Mouse (Mus musculus) myocyte (in vitro differentiated cells): Measurements from ENCODE around the gene Gm42906. TPM values are rescaled to one million over a fixed set of nuclear protein-coding genes. Genes with fewer than 3 reads are reported as not detected.

Experiments
- H3K27me3 ChIP-seq: one replicate; pipeline ENCODE4 v1.6.1; 2011; ENCODE audit not compliant: control insufficient read depth, insufficient read depth, insufficient read length
- H3K36me3 ChIP-seq: one replicate; pipeline ENCODE4 v1.6.1; 2011; ENCODE audit not compliant: control insufficient read depth, insufficient read depth
- H3K4me2 ChIP-seq: one replicate; pipeline ENCODE4 v1.6.1; 2011; ENCODE audit warnings: low read depth, control low read depth
- H3K4me3 ChIP-seq: one replicate; pipeline ENCODE4 v1.5.1; 2011; ENCODE audit warnings: mild to moderate bottlenecking, control low read depth, moderate library complexity
- H3K79me2 ChIP-seq: one replicate; pipeline ENCODE4 v1.6.1; 2011; ENCODE audit not compliant: control insufficient read depth, insufficient read depth
- H3ac ChIP-seq: one replicate; pipeline ENCODE4 v1.6.1; 2011; ENCODE audit not compliant: control insufficient read depth, insufficient read length
- CEBPB ChIP-seq: IDR thresholded peaks from 2 replicates; pipeline ENCODE4 v1.6.1; 2011; ENCODE audit warnings: mild to moderate bottlenecking, moderate library complexity; ENCODE audit not compliant: poor library complexity, insufficient read depth, severe bottlenecking
- E2F4 ChIP-seq: IDR thresholded peaks from one replicate; pipeline ENCODE4 v1.6.1; 2011; ENCODE audit warnings: mild to moderate bottlenecking, control low read depth, moderate library complexity; ENCODE audit not compliant: insufficient read depth
- MAX ChIP-seq: IDR thresholded peaks from one replicate; pipeline ENCODE4 v1.6.1; 2011; ENCODE audit warnings: low read depth, mild to moderate bottlenecking, control low read depth
- MYOD1 ChIP-seq, 3 experiments: IDR thresholded peaks; one replicate each; pipeline ENCODE4 v1.6.1; 2011; ENCODE audit warnings: control low read depth in 2 of 3, low read depth in 2 of 3, mild to moderate bottlenecking in 2 of 3, moderate library complexity in 1 of 3; ENCODE audit not compliant: insufficient read length in 2 of 3, control insufficient read depth in 1 of 3
- MYOG ChIP-seq, 3 experiments: IDR thresholded peaks; one replicate each; pipeline ENCODE4 v1.6.1; 2011; ENCODE audit warnings: control low read depth in 2 of 3, low read depth in 2 of 3, mild to moderate bottlenecking in 2 of 3; ENCODE audit not compliant: insufficient read length in 2 of 3, control insufficient read depth in 1 of 3, insufficient read depth in 1 of 3
- POLR2A ChIP-seq: IDR thresholded peaks from one replicate; pipeline ENCODE4 v1.6.1; 2011; ENCODE audit warnings: low read depth, mild to moderate bottlenecking, control low read depth, moderate library complexity; ENCODE audit not compliant: insufficient read length
- POLR2AphosphoS2 ChIP-seq: IDR thresholded peaks from one replicate; pipeline ENCODE4 v1.6.1; 2011; ENCODE audit warnings: low read depth, control low read depth; ENCODE audit not compliant: insufficient read length
- REST ChIP-seq: IDR thresholded peaks from one replicate; pipeline ENCODE4 v1.6.1; 2011; ENCODE audit warnings: mild to moderate bottlenecking, control low read depth, moderate library complexity; ENCODE audit not compliant: insufficient read depth, insufficient read length
- SRF ChIP-seq: IDR thresholded peaks from one replicate; pipeline ENCODE4 v1.6.1; 2011; ENCODE audit warnings: low read depth; ENCODE audit not compliant: control insufficient read depth, insufficient read length
- TCF12 ChIP-seq: IDR thresholded peaks from one replicate; pipeline ENCODE4 v1.6.1; 2011; ENCODE audit warnings: mild to moderate bottlenecking, control low read depth; ENCODE audit not compliant: poor library complexity, insufficient read depth, severe bottlenecking
- TCF3 ChIP-seq: IDR thresholded peaks from one replicate; pipeline ENCODE4 v1.6.1; 2011; ENCODE audit warnings: low read depth, control low read depth; ENCODE audit not compliant: insufficient read length
- USF1 ChIP-seq: IDR thresholded peaks from one replicate; pipeline ENCODE4 v1.6.1; 2011; ENCODE audit warnings: low read depth, mild to moderate bottlenecking, control low read depth, moderate library complexity
- polyA plus RNA-seq: library from polyadenylated mRNA; unstranded; fragments of >200 nt; fragmentation: generic; extraction: Trizol; gene quantifications from one replicate; pipeline ENCODE4 v1.2.1, GENCODE M21; 2012; ENCODE audit warnings: missing spikeins

Gm42906 gene
- polyA plus RNA-seq, 1 experiment, result not detected

DNA sequence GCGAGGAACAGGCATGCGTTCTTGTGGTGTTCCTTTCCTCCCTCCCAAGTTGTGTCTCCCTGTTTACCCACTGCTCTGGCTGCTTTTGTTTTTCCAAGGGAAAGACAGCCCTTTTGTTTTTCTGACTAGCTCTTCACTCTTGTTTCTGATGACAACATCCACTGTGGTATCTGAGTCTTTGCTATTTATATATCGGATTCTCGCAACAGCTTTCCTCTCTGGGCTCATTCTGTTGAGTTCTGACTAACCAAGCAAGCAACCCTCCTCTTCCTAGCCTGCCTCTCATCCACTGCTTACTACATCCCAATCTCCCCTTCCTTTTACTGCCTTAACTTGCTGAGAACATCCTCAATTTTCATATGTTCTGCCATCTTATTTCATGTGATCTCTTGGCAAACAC lies 353.7 kb downstream of the Gm42906 start:
- H3K79me2 ChIP-seq, result peaks cover 26% of the 10 kb centered on the region
- TF ChIP-seq TCF12 (no peak), SRF (no peak), POLR2A (no peak), MAX (no peak), REST (no peak), E2F4 (no peak), MYOG (IDR thresholded peaks at IDR 0.05; ENCODE audit: control insufficient read depth in 1 of 3, insufficient read depth in 1 of 3, insufficient read length in 2 of 3, low read depth in 2 of 3) (no peak), USF1 (no peak), POLR2AphosphoS2 (no peak)
- H3K27me3 ChIP-seq, result no peaks in the 10 kb centered on the region
- no peak overlapping the region for H3K4me2 ChIP-seq
- no peaks in the 10 kb centered on the region for H3K36me3 ChIP-seq
- H3K4me3 ChIP-seq, result no peak overlapping the region
- H3ac ChIP-seq, result no peak overlapping the region

DNA sequence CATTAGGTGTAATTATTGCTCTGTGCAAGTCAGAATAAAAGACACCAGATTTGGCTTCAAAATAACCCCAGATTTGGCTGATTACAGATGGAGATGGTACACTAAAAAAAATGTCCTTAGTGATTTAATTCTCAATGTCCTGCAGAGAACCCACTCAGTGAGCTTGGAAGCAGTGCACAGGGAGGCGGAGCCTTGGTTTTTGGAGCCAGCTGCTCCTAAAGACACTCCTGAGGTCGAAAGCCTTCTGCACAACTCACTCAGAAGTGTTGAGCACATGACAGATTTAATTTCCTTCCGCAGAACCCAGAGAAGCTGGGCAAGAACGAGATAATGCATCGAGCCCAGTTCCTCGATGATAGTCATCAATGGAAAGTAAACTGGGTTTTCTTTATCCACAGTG lies 356.5 kb downstream of the Gm42906 start:
- TF ChIP-seq TCF3 (no peak), MAX (no peak), REST (no peak), MYOG (IDR thresholded peaks at IDR 0.05; ENCODE audit: control insufficient read depth in 1 of 3, insufficient read depth in 1 of 3, insufficient read length in 2 of 3, low read depth in 2 of 3) (peak in 1 of 3 experiments; percentile 48), MYOD1 (IDR thresholded peaks at IDR 0.05; ENCODE audit: control insufficient read depth in 1 of 3, insufficient read length in 2 of 3, low read depth in 2 of 3) (peak in 1 of 3 experiments; percentile 23)
- H3K36me3 ChIP-seq, result no peaks in the 10 kb centered on the region
- H3K79me2 ChIP-seq, result peaks cover 28% of the 10 kb centered on the region
- H3K4me3 ChIP-seq, result no peak overlapping the region
- H3K27me3 ChIP-seq, result no peaks in the 10 kb centered on the region
- H3K4me2 ChIP-seq, result peak overlapping the region; percentile 69
- no peak overlapping the region for H3ac ChIP-seq

GRCm38 (mm10) chr5:151070896-151071295 lies 357.1 kb downstream of the Gm42906 start:
- Histone ChIP-seq H3ac (no peak overlapping the region), H3K27me3 (no peaks in the 10 kb centered on the region), H3K79me2 (peaks cover 28% of the 10 kb centered on the region), H3K4me2 (peak overlapping the region; percentile 69), H3K36me3 (no peaks in the 10 kb centered on the region), H3K4me3 (no peak overlapping the region)
- no peak for TF ChIP-seq USF1
- TF ChIP-seq TCF3, result no peak
- TF ChIP-seq MYOD1 (IDR thresholded peaks at IDR 0.05; ENCODE audit: control insufficient read depth in 1 of 3, insufficient read length in 2 of 3, low read depth in 2 of 3), result peak in 1 of 3 experiments; percentile 6
- no peak for TF ChIP-seq REST
- no peak for TF ChIP-seq SRF
- TF ChIP-seq POLR2AphosphoS2, result no peak
- TF ChIP-seq POLR2A, result no peak
- TF ChIP-seq TCF12, result no peak
- TF ChIP-seq MYOG (IDR thresholded peaks at IDR 0.05; ENCODE audit: control insufficient read depth in 1 of 3, insufficient read depth in 1 of 3, insufficient read length in 2 of 3, low read depth in 2 of 3), result peak in 1 of 3 experiments; percentile 60

DNA sequence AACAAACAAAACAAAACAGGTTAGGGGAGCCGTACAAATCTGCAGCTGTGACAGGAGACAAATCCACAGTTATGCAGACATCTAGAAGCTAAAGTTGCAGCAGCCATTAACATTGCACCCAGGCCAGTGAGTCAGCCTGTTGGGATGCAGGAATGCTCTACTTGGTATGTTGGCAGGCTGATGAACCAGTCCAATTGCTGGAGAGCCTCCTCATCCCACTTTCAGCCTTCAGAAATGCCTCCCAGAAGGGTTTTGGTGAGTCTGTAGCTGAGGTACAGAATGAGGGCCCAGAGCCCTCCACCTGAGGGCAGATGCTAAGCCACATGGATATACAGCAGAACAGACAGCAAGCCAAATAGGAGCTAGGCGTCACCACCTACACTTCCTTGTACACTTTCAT lies 358.4 kb downstream of the Gm42906 start:
- no peak for TF ChIP-seq REST
- TF ChIP-seq MYOG (IDR thresholded peaks at IDR 0.05; ENCODE audit: control insufficient read depth in 1 of 3, insufficient read depth in 1 of 3, insufficient read length in 2 of 3, low read depth in 2 of 3), result peak in 2 of 3 experiments; percentile 49 to 70
- peak; percentile 6 for TF ChIP-seq TCF3
- no peak for TF ChIP-seq POLR2A
- TF ChIP-seq MAX, result no peak
- peak; percentile 15 to 68 (median 36) for TF ChIP-seq MYOD1 (IDR thresholded peaks at IDR 0.05; ENCODE audit: control insufficient read depth in 1 of 3, insufficient read length in 2 of 3, low read depth in 2 of 3)
- TF ChIP-seq CEBPB, result 0 out of 2 replicates have a peak, but pooled peaks have one; percentile 35
- Histone ChIP-seq H3K4me2 (peak overlapping the region; percentile 69), H3K27me3 (no peaks in the 10 kb centered on the region), H3K79me2 (peaks cover 16% of the 10 kb centered on the region), H3ac (no peak overlapping the region), H3K36me3 (peaks cover 1% of the 10 kb centered on the region), H3K4me3 (no peak overlapping the region)

GRCm38 (mm10) chr5:151066016-151066415 lies 361.9 kb downstream of the Gm42906 start:
- H3K4me2 ChIP-seq, result peak overlapping the region; percentile 53
- H3K4me3 ChIP-seq, result no peak overlapping the region
- TF ChIP-seq TCF3, result no peak
- TF ChIP-seq MYOG (IDR thresholded peaks at IDR 0.05; ENCODE audit: control insufficient read depth in 1 of 3, insufficient read depth in 1 of 3, insufficient read length in 2 of 3, low read depth in 2 of 3), result no peak
- no peak for TF ChIP-seq MYOD1 (IDR thresholded peaks at IDR 0.05; ENCODE audit: control insufficient read depth in 1 of 3, insufficient read length in 2 of 3, low read depth in 2 of 3)
- no peak for TF ChIP-seq E2F4
- no peak for TF ChIP-seq SRF
- TF ChIP-seq POLR2A, result no peak
- TF ChIP-seq REST, result no peak
- no peak for TF ChIP-seq POLR2AphosphoS2
- TF ChIP-seq CEBPB, result no peak
- TF ChIP-seq MAX, result no peak
- no peak for TF ChIP-seq TCF12
- TF ChIP-seq USF1, result no peak
- H3K27me3 ChIP-seq, result no peaks in the 10 kb centered on the region
- H3K79me2 ChIP-seq, result peaks cover 16% of the 10 kb centered on the region
- H3K36me3 ChIP-seq, result peaks cover 32% of the 10 kb centered on the region
- H3ac ChIP-seq, result no peak overlapping the region
